Mouse (Mus musculus) retina, postnatal 7 days (tissue): ENCODE measurements around the gene Sec16a.
A peak's percentile ranks its signal among the peaks of the same experiment; 100 is the strongest.
"Not testable (repeated sequence)": the region's sequence is repeated elsewhere in the genome, so short reads cannot be mapped to it uniquely, and the experiment has no call there.

Experiments used
- DNase-seq: peaks from one replicate; pipeline ENCODE4 v3.0.0-alpha.2; 2012; ENCODE audit warnings: low read depth, low spot score

Sec16a gene

DNA sequence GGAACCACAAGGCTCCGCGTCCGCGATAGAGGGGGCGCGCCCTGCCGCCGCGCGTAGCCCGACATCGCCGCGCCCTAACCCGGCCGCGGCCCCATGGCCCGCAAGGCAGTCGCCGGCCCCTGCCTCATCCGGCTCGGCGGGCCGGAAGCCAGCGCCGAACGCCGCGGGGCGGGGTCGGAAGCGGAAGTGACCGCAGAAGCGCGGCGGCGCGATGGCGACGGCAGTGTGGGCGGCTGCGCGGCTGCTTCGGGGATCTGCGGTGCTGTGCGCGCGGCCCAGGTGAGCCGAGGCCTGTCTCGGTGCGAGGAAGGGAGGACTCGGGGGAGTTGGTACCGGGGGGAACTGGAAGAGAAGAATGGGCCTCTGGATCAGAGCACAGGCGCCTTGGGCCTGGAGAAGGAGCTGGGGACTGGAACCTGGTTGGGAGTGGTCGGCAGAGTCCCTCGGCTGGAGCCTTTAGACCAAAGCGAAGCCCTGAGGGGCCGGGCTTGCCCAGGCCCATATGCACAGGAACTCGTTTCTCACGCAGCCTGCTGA, 55.8 kb downstream of the Sec16a start, which contains the start of the genes Entr1 and Pmpca:
Entr1 (minus strand) TSS at position 163 of the 537 bp plus-strand sequence.
Pmpca (plus strand) TSS at position 186 of the 537 bp plus-strand sequence.
- DNase-seq = peak; percentile 75

DNA sequence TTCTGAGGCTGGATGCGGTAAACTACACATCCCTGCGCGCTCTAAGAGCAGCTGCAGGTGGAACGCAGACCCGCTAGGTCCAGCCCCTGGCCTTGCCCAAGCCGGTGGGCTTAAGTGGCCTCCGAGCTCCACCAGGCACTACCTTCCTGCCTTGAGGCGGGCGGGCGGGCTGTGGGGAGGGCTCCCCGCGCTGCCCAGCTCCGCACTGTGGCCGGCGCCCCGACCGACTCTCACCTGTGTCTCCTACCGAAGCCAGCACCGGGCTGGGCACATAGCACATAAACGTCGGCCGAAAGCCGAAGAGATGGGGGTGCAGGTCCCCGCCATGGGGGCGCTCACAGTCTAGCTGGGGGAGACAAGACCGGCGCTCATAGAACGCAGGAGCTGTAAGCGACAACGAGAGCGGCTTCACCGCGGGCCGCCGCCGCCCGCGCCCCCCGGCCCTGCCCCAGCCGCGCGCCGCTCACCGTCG, 56.3 kb downstream of the Sec16a start:
- no peak for DNase-seq

DNA sequence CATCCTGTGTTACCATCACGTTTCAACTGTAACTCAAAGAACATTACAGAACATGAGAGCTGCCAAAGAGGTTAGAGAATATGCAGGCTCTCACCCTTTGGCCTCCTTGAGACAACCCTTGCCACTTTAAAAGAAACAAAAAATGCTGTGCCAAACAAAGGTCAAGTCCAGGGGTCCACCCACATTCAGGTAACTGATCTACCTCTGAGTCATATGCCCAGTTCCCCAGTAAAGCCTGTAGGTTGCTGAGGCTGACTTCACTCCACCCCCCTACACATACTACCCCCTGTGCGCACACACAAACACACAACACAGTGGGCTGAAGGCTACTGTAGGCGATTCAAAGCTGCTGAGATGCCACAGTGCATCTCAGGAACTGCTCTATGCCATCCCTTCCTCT, 57.3 kb downstream of the Sec16a start:
- no peak for DNase-seq

DNA sequence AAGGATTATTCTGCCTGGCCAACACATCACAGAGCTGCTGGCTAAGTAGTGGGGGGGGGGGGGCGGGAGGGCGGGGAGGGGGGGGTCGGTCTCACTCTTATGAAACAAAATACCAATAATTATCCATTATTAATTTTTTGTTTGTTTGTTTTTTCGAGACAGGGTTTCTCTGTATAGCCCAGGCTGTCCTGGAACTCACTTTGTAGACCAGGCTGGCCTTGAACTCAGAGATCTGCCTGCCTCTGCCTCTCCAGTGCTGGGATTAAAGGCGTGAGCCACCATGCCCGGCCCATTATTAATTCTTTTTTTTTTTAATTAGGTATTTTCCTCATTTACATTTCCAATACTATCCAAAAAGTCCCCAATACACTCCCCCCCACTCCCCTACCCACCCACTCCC, 64.1 kb downstream of the Sec16a start:
- not testable (repeated sequence) for DNase-seq

DNA sequence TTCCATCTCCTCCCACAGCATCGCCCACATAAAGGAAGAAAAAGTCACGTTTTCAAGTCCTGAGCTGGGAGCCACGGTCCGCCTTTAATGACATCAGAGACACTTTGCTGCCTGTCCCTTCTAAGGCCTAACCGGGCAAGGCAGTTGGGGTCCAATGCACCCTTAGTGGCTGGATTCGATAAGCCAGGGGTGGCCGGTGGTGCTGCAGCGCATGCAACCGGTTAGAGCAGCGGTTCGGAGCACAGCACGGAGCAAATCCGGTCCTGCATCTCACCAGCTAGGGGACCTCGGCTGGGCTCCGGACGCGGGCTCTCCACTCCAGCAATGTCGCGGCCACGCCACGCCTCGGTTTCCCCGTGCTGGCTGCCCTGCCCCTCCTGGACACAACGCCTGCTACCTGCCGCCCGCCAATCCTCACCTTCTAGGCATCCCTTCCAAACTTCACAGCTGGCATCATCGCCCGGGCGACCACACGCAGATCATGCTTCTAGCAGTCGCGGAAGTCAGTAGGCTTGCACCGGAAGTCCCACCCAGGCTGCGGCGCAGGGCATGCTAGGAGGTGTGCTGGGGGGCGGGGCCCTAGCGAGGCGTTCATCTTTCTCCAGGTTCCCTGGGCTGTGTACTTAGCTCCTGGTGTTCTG, 64.8 kb downstream of the Sec16a start, which contains the start of gene Snapc4:
Snapc4 (minus strand) TSS at position 523 of the 641 bp plus-strand sequence.
- peak; percentile 75 for DNase-seq

DNA sequence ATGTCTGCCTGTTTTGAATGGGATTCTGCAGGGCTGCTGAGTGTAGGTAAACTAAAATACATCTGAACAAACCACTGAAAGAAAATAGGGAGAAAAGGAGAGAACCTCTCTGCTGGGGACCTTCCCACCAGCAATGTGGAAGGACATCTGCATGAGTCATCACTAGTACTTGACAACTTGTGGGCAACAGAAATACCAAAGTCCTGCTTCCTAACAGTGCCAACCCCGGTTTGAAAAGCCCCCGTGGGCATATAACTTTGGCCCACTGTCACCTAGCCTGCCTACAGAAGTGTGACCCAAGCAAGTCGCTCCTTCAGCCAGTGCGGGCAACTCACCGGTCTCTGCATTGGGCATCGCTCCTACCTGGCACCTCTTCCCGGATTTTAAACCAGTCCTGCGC, 72.6 kb downstream of the Sec16a start:
- no peak for DNase-seq

DNA sequence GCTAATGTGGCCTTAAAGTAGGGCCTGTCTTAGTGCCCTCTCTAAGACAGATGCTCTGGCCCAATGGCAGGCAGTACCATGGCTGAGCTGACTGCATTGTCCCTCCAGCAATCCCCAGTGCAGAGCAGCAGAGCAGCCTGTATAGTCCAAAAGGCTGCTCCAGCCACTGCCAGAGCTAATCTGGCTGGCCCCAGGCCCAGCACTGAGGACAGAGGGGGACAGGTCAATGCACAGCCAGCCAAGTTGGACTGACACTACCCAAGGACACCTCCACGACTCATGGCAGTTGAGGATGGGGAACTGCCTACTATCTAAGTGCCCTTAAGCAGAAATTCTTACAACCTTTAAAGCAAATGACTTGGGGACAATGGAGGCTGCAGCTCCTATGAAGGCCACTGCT, 76.4 kb downstream of the Sec16a start:
- no peak for DNase-seq

DNA sequence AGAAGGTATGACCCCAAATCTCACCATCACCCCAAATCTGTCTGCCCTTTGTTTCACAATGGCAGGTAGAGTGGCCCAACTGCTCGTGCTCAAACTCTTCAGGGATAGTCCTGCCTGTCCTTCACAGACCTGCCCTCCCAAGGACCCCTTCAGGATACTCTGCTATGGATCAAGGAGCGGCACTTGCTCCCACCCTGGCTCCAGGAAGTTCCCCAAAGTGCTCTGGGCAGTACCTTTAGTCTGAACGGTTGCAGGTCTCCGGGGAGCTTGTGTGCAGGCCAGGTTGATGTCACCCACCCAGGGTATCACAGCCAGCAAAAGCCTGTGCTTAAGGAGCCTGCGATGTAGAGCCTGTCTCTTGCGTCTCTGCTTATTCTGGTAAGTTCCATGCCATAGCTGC, 77.1 kb downstream of the Sec16a start:
- no peak for DNase-seq

DNA sequence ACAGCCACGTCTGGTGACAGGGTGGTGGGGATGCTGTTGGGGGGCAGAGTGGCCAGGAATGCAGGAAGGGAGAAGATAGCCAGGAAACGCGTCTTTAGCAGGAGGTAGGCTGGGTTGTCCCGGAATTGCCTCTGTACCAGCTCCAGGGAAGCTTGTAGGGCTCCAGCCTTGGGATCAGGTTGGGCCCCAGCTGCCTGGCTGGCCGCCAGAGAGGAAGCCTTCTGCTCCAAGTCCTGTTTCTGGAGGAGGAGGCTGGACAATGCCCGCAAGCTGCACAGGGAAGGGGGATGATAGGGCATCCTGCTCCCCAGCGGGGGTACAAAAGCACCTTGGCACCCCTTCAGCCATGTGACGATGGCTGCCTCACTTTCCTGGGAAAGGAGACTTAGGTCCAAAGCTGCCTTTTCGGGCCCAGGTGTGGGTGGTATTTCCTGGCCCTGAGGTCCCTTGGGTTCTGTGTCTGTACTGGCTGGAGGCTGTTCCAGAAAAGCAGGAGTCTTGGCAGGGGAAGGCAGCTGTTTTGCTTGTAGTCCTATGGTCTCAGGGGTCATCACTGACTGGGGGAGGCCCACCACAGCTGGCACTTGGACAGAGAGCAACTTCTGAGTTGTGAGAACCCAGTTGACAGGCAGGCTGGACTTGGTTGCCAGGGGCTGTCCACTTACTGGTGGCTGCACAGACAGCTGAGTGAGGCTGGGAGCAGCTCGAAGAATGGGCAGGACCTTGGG, 80.1 kb downstream of the Sec16a start:
- DNase-seq = no peak

DNA sequence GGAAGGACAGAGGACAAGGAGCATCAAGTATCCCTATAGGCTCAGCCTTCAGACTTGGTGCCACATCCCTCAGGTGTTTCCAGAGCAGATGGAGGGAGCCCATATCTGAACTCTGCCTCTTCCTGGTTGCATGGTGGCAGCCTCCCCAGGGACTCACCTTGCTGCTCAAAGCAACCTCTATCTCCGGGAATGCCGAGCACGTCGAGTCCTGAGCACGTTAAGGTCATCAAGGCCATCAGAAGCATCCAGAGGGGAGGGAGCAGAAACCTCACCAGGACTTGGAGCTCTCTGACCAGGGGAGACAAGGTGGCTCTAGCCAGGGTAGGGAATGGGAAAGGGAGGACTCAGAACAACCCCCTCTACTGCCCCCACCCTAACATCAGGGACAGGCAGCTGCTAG, 81.5 kb downstream of the Sec16a start:
- no peak for DNase-seq

DNA sequence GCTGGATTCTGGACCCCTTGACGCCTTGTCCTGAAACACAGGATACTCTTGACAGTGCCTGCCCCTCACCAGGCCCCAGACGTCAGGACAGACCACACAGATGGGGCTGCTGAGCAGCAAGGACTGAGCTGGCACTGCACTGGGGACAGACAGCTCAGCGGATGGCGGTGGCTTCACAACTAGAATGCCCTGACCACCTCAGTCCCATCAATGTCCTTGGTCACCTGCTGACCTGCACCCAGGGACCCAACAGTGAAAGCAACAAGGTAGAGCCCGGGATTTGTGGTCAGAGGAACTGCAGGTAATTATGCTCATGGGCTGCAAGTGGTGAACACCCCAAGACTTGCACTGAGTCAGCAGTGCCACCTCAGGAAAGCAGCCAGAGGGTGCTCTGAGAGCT, 82.0 kb downstream of the Sec16a start:
- DNase-seq = no peak

DNA sequence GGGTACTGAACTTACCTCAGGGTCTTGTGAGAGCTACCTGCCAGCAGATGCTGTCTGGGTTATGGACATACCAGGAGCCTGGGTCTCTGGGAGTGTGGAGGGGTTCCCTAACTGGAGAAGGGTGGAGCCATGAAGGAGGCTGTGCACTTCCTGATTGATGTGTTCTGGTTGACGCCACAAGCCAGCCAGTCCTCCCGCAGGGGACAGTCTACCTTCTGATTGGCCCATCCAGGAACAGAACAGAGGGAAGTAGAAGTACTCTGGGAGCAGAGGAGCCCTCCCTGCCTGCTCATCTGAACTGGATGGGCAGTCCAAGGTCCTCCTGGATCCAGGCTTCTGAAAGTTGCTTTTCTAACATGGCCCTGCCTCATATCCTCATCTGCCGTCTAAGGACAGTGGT, 84.2 kb downstream of the Sec16a start, which contains the start of gene Card9:
Card9 (minus strand) TSS at position 147 of the 400 bp plus-strand sequence.
- no peak for DNase-seq

DNA sequence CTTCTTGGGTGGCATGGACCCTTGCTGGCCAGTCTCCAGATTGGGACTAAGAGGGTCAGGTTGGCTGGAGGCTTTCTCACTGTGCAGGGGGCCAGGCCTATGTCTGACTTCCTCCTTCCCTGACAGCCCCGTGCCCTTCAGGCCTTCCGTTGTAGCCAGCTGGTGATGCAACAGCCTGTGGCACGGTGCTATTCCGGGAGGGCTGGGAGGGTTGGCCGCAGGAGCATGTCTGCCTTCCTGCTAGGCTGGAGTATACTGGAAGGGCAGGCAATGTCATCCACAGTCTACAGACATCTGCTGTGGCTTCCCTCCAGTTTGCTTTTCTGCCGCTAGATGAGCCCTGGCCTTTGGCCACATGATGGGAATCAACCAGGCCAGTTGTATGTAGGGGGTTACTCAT, 85.0 kb downstream of the Sec16a start:
- DNase-seq = no peak
